Mouse (Mus musculus): Measurements from ENCODE around the gene Dmrt1. TPM values are rescaled to one million over a fixed set of nuclear protein-coding genes. Genes with fewer than 3 reads are reported as not detected.

The Dmrt1 gene
- total RNA-seq, 2 experiments from 2014 or later = not detected

DNA sequence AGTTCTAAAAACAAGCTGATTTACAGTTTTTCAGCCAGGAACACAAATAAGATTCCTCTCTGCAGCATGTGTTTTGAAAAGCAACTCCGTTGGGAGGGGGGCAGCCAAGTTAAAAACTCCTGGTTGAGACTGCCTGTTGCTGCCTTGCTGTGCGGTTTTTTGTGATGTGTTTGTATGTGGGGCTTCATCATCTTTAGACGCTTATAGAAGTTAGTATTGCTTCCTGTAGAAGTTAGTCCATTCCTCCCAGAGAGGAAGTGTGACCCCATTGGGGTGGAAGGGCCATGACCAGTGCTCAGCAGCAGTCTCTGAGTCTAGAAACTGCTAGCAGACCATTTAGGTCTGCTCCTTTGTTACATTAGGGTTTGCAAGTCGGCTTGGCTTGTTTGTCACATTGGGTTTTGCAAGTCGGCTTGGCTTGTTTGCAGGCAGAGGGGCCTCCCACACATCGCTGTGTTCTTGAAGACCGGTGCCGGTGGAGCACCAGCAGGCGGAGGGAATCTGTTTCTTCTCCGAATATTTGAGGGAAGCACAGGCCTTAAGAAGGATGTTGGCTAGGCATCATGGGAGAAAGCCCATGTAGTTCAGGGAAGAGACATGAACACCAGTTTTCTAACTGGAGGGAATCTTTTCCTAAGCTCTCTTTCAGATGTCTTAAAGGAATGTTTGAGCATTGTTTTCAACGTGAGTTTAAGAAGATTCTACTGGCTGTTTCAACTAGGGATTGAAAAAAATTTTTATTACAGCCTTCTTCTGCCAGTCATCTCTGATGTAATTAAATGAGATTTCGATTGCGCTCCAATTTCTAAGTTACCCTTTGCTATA, 108.3 kb downstream of the Dmrt1 start:
- DNase-seq = no peak
- intact Hi-C loops (cut with DNase I) = no loop called here

DNA sequence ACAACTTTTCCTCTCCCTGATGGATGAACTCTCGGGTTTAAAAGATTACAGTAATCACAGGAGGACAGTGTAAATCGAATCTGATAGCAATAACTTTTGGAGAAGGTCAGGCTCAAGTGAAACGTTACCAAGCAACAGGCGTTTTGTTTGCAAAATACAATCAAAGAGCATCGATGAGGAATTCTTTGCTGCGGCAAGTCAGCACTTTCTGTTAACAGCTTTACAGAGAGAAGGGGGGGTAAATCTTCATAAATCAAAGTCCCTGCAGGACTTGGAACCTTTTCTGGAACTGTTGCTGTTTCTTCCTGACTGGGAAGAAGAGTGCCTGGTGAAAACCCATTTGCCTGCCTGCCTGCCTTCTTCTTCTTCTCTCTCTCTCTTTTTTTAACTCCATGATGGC, 110.5 kb downstream of the Dmrt1 start:
- no peak for DNase-seq
- intact Hi-C loops (cut with DNase I) = no loop called here

DNA sequence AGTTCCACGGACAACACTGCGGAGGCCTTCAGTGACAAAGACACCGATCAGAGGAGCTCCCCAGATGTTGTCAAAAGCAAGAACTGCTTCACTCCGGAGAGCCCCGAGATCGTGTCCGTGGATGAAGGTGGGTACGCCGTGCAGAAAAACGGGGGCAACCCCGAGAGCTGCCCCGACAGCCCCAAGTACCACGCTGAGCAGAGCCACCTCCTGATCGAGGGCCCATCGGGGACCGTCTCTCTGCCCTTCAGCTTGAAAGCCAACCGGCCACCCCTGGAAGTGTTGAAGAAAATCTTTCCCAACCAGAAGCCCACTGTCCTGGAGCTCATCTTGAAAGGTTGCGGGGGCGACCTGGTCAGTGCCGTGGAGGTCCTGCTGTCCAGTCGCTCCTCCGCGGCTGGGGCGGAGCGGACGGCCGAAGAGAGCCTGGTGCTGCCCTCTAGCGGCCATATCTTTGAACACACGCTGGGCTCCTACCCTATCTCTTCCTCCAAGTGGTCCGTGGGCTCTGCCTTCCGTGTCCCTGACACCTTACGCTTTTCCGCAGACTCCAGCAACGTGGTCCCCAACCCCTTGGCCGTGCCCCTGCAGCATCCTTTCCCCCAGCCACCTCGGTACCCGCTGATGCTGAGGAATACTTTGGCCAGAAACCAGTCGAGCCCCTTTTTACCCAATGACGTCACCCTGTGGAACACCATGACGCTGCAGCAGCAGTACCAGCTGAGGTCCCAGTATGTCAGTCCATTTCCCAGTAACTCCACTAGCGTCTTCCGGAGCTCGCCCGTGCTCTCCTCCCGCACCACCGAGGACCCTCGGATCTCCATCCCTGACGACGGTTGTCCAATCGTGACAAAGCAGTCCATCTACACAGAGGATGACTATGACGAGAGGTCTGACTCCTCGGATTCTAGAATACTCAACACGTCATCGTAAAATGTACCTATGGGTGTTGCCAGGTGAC, 117.2 kb downstream of the Dmrt1 start:
- peak; percentile 29 to 57 for DNase-seq
- intact Hi-C loops (cut with DNase I) = no loop called here

DNA sequence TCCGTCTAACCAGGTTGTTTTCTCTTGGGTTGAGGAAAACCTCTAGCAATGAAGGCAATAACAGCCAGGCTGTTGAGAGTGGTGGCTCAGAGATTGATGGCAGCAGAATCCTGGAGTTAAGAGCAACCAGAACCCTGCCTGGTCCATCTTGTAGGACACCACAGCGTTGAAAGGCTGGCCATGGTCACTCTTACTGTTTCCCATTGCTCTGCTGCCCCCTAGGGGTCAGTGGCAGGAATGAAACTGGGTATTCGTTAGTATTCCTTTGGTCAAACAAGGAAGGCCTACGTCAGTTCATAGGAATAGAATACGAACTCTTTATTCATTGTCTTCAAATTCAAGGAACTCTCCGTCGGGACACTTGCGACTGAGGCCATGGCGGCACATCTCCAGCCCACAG, 123.1 kb downstream of the Dmrt1 start:
- intact Hi-C loops (cut with DNase I) = loop anchor here (5.0 kb wide), 1 partner anchor 286 kb away; no protein-coding TSS in a partner anchor
- peak in 1 of 2 experiments; percentile 42 for DNase-seq

DNA sequence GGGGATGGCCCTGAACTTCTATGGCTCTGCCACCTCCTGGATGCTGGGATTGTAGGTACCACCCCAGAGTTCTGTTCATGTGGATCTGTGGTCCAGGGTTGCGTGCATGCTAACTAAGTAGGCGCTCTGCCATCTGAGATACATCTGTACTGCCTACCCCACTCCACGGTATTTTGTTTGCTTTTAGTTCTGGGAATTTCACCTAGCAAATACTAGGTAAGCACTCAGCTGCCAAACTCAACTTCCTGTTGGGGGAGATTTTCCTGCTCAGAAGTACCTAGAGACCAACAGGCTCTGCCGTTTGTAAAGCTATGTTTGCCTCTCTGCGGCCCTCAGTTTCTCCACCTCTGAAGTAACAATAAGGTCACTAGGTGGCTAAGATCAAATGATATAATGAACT, 129.7 kb downstream of the Dmrt1 start:
- no peak for DNase-seq
- intact Hi-C loops (cut with DNase I) = no loop called here

DNA sequence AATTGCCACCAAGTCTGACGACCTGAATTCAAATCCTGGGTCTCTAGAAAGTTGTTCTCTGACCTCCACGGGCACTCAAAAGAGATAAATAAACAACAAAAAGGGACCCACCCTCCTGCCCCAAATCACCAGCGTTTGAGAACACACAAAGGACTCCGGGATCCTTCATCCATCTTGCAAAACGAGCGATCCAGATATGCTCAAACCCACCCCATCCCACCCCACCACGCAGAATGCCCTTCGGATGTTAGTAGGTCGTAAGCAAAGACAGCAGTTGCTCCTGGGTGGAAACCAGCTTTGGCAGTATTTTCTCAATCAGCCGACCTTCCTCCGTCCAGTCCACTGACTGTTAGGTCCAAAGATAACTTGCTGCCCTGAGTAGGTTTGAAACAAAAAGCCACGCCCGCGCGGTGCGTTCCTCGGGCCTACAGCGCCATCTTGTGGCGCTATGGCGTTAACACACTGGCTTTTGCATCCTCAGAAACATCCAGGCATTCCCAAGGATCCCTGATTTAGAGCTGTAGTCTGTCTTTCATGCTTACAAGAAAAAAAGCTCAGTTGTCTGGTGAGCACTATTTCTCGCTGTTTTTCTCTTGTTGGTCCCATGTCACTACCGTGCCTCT, 130.3 kb downstream of the Dmrt1 start:
- intact Hi-C loops (cut with DNase I) = no loop called here

DNA sequence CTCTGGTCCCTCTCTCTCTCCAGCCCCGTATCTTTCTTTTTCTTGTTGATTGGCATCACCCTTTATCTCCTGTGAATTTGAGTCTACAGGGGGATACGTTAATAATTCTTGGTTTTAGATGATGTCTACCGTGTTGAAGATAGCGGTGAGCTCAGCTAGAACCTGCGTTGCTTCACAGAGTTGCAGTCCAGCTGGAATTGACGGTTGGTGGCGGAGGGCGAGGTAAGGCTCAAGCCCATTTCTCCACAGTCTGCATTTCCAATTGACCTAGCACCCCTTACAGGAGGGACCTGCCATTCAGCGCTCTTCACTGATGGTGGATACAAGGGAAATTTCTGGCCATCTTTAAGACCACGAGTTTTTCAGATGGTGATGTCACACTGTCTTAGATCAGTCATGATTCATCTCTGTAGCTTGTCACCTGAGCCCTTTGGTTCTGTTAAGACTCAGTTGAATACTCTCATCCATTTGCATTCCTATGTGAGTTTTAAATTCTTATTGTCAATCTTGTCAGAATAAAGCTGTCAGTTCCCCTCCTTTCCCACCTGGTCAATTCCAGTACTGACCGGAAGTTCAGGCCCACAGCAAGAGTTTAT, 133.4 kb downstream of the Dmrt1 start:
- DNase-seq = no peak
- intact Hi-C loops (cut with DNase I) = no loop called here

More for the DNA sequence above, 130.3 kb downstream of the Dmrt1 start:
- peak; percentile 43 to 59 for DNase-seq

DNA sequence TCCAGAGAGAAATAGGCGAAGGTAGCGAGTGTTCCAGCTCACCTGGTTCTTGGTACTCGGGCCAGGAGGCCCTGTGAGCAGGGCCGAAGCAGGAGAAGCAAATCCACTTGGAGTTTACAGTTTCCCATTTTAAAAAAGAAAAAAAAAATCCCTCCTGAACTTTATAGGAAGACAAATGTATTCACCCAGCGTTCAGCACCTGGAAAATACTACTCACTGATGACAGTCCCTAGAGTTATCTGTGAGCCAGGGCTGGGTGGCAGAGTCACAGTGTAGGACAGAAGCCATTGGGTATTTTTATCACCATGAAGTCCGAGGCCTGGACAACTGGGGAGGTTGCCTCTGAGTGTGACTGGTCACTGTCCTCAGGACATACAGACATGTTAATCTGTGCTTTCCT, 136.4 kb downstream of the Dmrt1 start:
- no peak for DNase-seq
- intact Hi-C loops (cut with DNase I) = no loop called here

DNA sequence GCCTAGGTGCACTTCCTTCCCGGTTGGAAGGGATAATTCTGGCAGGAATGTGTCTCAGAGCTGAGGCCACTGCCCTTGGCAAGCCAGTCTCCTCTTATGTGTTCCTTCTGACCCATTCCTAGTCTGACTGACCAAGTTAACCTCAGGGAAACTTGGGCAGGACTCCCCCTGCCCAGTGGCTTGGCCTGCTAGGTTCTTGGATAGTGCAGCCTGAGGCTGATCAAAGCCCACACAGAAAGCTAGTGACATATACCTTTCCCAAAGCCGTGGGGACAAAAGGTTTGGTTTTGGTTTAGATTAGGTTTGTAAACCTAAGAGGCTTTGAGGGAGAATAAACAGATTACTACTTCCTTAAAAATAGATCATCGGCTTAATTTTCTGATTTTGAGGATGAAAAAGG, 141.7 kb downstream of the Dmrt1 start:
- no peak for DNase-seq
- intact Hi-C loops (cut with DNase I) = no loop called here

DNA sequence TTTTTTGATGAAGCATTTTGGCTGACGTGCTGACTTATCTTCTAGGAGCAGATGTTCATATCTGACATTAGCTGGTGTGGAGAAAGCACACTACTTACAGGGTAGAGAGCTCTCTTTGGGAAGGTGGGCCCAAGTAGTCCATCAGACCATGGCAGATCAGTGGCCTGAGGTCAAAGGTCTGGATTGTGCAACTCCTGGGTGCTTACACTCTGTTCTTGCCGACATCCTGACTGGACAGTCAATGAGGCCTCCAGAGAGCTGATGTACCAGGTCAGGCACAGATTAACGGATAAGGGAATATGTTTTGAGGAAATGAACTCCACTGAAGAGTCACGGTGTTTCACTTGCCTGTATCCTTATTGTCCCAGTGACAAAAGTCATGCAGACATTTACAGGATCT, 143.3 kb downstream of the Dmrt1 start:
- no peak for DNase-seq
- intact Hi-C loops (cut with DNase I) = no loop called here

DNA sequence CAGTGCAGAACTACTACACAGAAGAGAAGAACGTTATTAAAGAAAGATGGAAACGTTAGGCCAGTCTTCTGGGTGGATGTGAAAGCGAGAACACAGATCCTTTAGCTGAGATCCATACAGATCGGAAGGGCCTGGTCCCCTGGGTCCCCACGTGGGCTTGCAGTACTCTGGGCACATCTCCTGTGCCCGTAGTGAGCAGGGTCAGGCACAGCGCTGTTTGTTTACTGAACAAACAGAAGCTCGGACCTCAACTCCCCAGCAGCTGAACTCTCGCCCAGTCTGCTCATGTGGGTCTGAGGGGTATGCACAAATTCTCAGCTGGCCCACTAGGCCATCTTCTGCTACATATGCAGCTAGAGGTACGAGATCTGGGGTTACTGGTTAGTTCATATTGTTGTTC, 145.1 kb downstream of the Dmrt1 start:
- intact Hi-C loops (cut with DNase I) = no loop called here

DNA sequence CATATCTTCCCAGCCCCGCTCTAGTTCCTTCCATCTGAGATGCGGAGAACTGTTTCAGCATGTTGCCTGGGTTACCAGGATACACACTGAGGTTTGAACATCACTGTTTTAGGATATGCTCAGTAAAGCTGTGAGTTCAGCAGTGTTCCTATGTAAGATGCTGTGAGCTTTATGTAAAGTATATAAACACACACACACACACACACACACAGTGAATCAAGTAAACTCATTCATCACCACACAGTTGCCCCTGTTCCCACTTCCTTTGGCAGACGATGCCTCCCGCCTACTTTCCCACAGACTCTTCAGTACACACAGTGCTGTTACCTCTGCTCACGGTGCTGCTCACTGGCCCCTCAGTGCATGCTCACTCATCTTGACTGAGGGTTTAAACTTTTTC, 147.1 kb downstream of the Dmrt1 start:
- intact Hi-C loops (cut with DNase I) = no loop called here
- DNase-seq = no peak

More for the DNA sequence above, 145.1 kb downstream of the Dmrt1 start:
- no peak for DNase-seq

Other genes with a start within 250 kb of the Dmrt1 start
- not detected for gene Dmrt3, start 104.7 kb downstream of the Dmrt1 start, total RNA-seq (2021)
- gene Dmrt2, start 166.8 kb downstream of the Dmrt1 start, total RNA-seq (2021) = 1 to 10 TPM; 4.2 to 6.6 TPM